Mouse (Mus musculus): ENCODE data around the gene Selp.
A peak's percentile ranks its signal among the peaks of the same experiment; 100 is the strongest.

Selp gene

GRCm38 (mm10) chr1:164117869-164118268 lies 2.8 kb downstream of the Selp start:
- peak; percentile 28 for DNase-seq (ENCODE audit: low read depth, low spot score)

GRCm38 (mm10) chr1:164119892-164120776 lies 5.1 kb downstream of the Selp start:
- DNase-seq (ENCODE audit: low read depth, low spot score) = no peak

DNA sequence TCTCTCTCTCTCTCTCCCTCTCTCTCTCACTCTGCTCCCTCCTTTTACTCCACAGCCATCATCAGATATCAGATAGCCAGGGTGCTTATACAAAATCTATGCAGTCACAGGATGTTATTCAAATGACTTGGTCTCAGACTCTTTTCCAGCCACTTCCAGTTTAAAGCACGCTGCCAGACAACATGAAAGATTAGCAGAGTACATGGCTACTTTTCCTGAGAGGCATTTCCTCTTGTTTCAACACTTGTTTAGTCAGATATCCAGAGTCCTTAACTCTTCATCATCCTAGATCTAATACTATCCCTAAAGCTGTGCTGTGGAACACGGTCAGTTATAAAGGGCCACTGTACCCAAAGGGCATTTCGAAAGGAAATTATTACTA lies 5.7 kb downstream of the Selp start:
- no peak for DNase-seq (ENCODE audit: low read depth, low spot score)

GRCm38 (mm10) chr1:164123836-164124235 lies 8.8 kb downstream of the Selp start:
- no peak for DNase-seq (ENCODE audit: low read depth, low spot score)

DNA sequence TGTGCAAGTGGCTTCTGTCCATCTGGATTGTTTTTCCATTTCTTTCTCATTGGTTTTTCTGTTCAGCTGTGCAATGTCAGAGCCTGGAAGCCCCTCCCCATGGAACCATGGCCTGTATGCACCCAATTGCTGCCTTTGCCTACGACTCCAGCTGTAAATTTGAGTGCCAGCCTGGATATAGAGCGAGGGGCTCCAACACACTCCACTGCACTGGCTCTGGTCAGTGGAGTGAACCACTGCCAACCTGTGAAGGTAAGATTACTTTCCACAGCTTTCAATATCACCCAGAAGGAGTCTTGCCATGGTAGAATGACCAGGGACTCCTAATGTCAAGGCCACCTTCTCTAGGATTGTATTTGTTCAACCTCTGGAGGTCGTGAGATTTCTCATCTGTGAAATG lies 14.9 kb downstream of the Selp start:
- DNase-seq (ENCODE audit: low read depth, low spot score) = no peak

GRCm38 (mm10) chr1:164132609-164133008 lies 17.5 kb downstream of the Selp start:
- DNase-seq (ENCODE audit: low read depth, low spot score) = no peak

GRCm38 (mm10) chr1:164134101-164134500 lies 19.0 kb downstream of the Selp start:
- no peak for DNase-seq (ENCODE audit: low read depth, low spot score)

GRCm38 (mm10) chr1:164135360-164135759 lies 20.3 kb downstream of the Selp start:
- no peak for DNase-seq (ENCODE audit: low read depth, low spot score)

DNA sequence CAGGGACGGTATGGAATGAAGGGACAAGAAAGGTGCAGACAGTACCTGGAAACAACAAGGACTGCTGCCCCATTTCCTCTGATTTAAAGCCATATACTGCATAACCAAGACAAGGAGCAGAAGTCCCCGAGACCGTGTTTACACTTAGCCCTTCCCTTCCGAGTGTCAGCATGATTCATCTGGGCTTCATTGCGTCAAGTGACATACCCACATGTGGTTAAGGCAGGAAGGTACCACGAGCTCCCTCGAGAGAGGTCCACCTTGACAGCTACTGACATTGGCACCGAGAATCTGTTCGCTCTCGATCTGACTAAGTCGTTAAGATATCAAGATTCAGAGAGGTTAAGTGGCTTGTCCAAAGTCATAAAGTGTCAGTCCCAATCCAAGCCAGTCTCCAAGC lies 20.9 kb downstream of the Selp start:
- DNase-seq (ENCODE audit: low read depth, low spot score) = no peak

GRCm38 (mm10) chr1:164136636-164137035 lies 21.6 kb downstream of the Selp start:
- no peak for DNase-seq (ENCODE audit: low read depth, low spot score)

- peak; percentile 36 for DNase-seq (ENCODE audit: low read depth, low spot score)
These were observed 23.5 kb downstream of the Selp start for GRCm38 (mm10) chr1:164138365-164139130.

DNA sequence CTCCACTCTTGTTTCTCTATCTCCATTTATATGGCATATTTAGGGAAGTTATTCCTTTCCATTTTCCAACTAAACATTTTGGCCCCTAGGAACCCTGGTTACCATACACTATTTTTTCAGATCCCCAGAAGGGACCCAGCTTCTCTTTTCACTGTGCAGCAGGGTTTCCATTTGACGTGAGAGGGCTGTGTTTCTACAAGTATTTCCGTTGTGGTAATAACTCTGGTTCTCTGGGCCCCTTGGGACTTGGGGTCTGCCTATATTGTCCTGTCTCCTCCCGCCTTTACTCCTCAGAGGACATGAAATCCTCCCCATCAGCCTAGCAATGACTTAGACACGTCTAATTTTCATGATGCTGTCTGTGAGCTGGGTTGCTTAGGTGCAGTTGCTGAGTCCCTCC lies 24.4 kb downstream of the Selp start:
- no peak for DNase-seq (ENCODE audit: low read depth, low spot score)

DNA sequence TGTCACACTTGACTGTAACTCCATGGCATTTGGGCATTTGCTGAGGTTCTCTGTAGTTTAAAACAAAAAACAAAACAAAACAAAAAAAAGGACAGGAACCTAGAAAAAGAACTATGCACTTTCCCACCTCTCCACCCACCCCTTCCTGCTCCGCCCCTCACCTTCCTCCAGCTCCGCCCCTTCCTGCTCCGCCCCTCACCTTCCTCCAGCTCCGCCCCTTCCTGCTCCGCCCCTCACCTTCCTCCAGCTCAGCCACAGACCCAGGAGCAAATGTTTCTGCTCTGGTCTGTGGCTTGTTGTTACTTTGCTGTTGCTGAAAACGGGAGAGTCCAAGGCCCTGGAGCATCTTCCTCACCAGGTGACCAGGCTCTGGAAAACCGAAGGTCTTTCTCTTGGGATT lies 34.0 kb downstream of the Selp start:
- DNase-seq (ENCODE audit: low read depth, low spot score) = no peak

DNA sequence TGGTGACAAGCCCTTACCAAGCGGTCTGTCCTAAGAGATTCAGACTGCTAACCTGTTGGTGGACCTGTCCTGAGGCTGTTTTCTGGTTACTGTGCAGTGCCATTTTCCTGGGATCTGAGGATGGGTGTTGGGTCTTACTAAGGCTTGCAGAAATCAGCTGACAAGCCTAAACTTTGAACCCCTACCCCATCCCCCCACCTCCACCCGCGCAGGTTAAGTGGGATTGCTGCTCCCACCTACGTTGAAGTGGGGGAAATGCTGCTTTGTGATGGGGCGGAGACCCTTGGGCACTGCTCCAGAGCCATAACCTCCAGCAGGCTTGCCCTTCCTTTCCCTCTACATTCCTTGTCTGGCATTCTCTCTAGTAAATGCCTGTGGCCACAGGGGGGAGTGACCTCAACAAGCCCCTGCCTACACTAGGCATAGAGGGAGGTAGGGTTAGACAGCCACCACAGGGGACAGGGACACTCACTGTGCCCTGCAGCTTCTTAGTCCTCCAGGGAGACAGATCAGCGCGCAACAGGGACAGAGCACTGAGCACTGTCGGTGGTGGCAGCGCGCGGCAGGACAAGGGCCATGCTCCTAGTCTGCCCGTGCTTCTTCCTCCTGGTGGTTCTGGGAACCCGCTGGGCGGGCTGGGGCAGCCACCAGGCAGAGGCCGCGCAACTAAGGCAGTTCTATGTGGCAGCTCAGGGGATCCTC lies 36.5 kb downstream of the Selp start, which contains the start of gene F5:
TSS of gene F5 (plus strand) at position 452 of the 702 bp plus-strand sequence.
- no peak for DNase-seq (ENCODE audit: low read depth, low spot score)

GRCm38 (mm10) chr1:164152836-164153235 lies 37.8 kb downstream of the Selp start:
- DNase-seq (ENCODE audit: low read depth, low spot score) = no peak

DNA sequence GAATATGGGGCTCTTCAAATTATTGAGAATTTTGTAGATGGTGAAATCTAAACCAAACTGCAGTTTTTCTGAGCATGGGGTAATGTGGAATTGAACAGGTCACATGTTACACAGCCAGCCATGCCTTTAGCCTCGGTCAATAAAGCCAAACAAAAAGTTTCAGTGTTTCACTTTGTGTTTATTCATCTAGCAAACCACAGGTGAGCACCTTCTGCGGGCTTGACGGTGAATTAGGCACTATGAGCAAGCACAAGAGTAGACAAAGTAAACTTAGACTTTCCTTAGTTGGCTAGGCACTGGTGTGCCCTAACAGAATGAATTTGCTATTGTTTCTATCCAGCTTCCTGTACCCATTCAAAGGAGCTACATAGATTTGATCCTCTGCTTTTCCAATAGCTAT lies 39.9 kb downstream of the Selp start:
- no peak for DNase-seq (ENCODE audit: low read depth, low spot score)

DNA sequence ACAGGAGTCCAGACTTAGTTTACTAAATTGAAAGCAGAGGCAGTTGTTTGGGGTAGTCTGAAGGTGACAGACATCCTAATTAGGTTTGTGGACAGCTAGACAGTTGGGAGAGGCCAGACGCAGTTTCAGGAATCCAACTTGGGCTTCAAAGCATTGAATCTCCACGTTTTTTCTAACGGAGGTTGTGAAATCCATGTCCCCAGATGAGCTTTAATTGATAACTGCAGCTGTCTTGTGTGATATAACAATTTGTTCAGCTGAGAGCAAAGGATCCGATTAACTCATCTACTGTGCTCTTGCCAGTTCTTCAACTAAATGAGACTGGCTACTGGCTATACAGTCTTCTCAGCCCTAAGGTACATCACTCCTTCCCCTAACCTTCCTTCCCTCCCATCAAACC lies 43.5 kb downstream of the Selp start:
- no peak for DNase-seq (ENCODE audit: low read depth, low spot score)

DNA sequence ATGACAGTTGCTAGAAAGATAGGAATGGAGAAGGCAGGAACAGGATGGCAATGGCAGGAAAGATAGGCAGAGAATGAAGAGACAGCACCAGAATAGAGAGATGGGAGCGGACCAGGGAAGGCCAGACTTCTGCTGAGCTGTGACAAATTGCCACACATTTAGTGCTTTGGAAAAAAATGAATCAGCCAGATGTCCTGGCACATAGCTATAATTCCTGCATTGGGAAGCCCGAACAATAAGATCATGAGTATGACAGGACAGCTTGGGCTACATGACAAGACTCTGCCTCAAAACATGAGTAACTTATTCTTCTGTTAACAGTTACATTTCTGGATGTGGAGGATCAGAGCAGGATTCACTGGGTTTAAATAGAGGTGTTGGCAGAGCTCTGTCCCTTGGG lies 44.7 kb downstream of the Selp start:
- DNase-seq (ENCODE audit: low read depth, low spot score) = no peak

DNA sequence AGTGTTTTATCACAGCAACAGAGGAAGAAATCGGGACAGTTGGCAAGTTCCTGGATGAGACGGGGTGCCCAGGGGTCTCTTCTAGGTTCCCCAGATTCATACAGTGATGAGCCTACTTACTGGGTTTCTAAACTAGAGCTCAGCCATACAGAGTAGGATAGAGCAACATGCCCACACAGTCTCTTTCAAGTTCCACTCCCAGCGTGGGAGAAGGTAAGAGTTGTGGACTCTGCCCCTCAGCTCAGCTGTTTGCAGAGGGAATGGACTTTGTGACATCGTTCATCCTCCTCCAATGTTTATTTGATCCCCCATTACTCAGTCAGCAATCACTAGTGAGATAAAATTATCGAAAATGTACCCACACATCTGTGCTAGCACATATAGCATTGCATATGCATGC lies 47.7 kb downstream of the Selp start:
- no peak for DNase-seq (ENCODE audit: low read depth, low spot score)

- no peak for DNase-seq (ENCODE audit: low read depth, low spot score)
These were observed 53.8 kb downstream of the Selp start for GRCm38 (mm10) chr1:164168818-164169217.

DNA sequence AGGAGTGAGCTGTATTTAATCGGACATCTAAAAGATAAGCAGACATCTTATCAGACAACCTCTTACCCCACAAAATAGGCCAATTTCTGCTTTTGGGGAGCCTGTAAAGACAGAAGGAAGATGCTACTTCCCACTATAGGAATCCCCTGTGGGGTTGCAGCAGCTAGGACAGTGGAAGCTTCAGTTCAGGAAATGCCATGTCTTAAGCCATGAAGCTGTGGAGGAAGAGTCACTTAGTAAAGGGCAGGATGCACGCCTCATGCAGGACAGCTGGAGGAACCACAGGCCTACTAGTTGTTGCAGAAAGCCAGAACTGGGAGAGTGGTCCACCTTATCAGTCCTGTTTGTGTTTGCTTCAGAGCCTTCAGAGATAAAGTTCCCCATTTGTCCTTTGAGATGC lies 55.4 kb downstream of the Selp start:
- DNase-seq (ENCODE audit: low read depth, low spot score) = no peak

- DNase-seq (ENCODE audit: low read depth, low spot score) = no peak
These were observed 58.1 kb downstream of the Selp start for GRCm38 (mm10) chr1:164173145-164173544.
